Mouse (Mus musculus) neural tube, embryonic 11.5 days (tissue): Measurements from ENCODE around the gene Washc2. TPM values are rescaled to one million over a fixed set of nuclear protein-coding genes. Genes with fewer than 3 reads are reported as not detected.
"Not testable (repeated sequence)": the region's sequence is repeated elsewhere in the genome, so short reads cannot be mapped to it uniquely, and the experiment has no call there.

ENCODE experiments used
- ATAC-seq: fragments of 200-750 bp; cut with Nextera tagmentation; 2 replicates; pipeline ENCODE4 v1.8.0; 2017; ENCODE audit warnings: moderate number of reproducible peaks, mild to moderate bottlenecking, moderate TSS enrichment, moderate library complexity; ENCODE audit not compliant: insufficient read depth, low FRiP score, low TSS enrichment
- DNase-seq: peaks from one replicate; pipeline ENCODE4 v3.0.0-alpha.2; 2015; ENCODE audit warnings: low spot score
- H3K27ac ChIP-seq: fragments of 300-500 bp; sonication (generic); 2 replicates; pipeline ENCODE4 v1.5.1; 2014; ENCODE audit warnings: low read depth, mild to moderate bottlenecking, low read length
- H3K27me3 ChIP-seq: fragments of 300-500 bp; sonication (generic); 2 replicates; pipeline ENCODE4 v1.6.1; 2014; ENCODE audit warnings: mild to moderate bottlenecking, low read length, mixed read lengths; ENCODE audit not compliant: control insufficient read depth, insufficient read depth
- H3K36me3 ChIP-seq: fragments of 300-500 bp; sonication (generic); 2 replicates; pipeline ENCODE4 v1.6.1; 2014; ENCODE audit warnings: mild to moderate bottlenecking, low read length, moderate library complexity, mixed read lengths; ENCODE audit not compliant: control insufficient read depth, insufficient read depth
- H3K4me1 ChIP-seq: fragments of 300-500 bp; sonication (generic); 2 replicates; pipeline ENCODE4 v1.6.1; 2014; ENCODE audit warnings: low read length, mixed read lengths; ENCODE audit not compliant: control insufficient read depth, insufficient read depth
- H3K4me2 ChIP-seq: fragments of 300-500 bp; sonication (generic); 2 replicates; pipeline ENCODE4 v1.6.1; 2014; ENCODE audit warnings: low read depth, mild to moderate bottlenecking, moderate library complexity
- H3K4me3 ChIP-seq: fragments of 300-500 bp; sonication (generic); 2 replicates; pipeline ENCODE4 v1.5.1; 2014; ENCODE audit warnings: low read depth, low read length
- H3K9ac ChIP-seq: fragments of 300-500 bp; sonication (generic); 2 replicates; pipeline ENCODE4 v1.6.1; 2014; ENCODE audit warnings: mild to moderate bottlenecking, low read length
- H3K9me3 ChIP-seq: fragments of 300-500 bp; sonication (generic); 2 replicates; pipeline ENCODE4 v1.6.1; 2016; ENCODE audit warnings: low read length; ENCODE audit not compliant: control insufficient read depth
- whole genome bisulfite sequencing: fragments of 180-500 bp; shearing (Covaris S2); extraction: QIAGEN DNeasy Blood & Tissue Kit; methylation state at CpG from one replicate; pipeline ENCODE4 v1.1.7; 2014; 5-methylcytosine and 5-hydroxymethylcytosine counted together
- polyA plus RNA-seq: library from polyadenylated mRNA; unstranded; fragments of >200 nt; fragmentation: Nextera tagmentation; extraction: Ambion mirVana; gene quantifications from 2 replicates; pipeline ENCODE4 v1.2.1, GENCODE M21; 2014

Washc2 gene
- polyA plus RNA-seq, 1 experiment from 2014 or later = 64.7 TPM

DNA sequence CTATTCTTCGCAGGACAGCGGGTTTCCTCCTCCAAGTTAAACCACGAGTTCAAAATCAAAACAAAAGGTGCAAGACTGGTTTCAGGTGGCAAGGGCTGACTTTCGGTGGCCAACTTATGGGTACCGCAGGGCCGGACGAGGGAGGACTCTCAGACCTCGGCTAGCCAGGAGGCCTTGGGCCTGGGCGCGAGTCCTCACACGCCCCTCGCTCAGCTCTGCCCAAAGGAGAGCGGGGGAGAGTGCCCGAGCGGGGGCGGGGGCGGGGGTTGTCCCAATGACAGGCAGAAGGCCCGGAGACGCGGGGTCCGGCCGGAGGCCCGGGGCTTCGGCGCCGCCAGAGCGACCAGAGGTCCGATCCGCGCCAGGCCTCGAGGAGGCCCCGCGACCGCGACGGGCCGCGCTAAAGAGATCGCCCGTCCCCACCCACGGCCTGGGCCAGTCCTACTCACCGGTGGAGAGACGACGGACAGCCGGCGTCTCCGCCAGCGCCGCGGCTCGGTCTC, 15.0 kb upstream of the Washc2 start:
- Histone ChIP-seq H3K36me3 (no peaks in the 10 kb centered on the region), H3K4me2 (peak overlapping the region; percentile 86), H3K27ac (peak overlapping the region; percentile 73), H3K9me3 (no peaks in the 10 kb centered on the region), H3K4me3 (peak overlapping the region; percentile 89), H3K27me3 (no peaks in the 10 kb centered on the region), H3K4me1 (peaks cover 7% of the 10 kb centered on the region), H3K9ac (peak overlapping the region; percentile 94)
- DNase-seq (peak; percentile 64), ATAC-seq (peak; percentile 90)
- under 1% methylated on average over 26 of the region's 51 CpGs for WGBS

DNA sequence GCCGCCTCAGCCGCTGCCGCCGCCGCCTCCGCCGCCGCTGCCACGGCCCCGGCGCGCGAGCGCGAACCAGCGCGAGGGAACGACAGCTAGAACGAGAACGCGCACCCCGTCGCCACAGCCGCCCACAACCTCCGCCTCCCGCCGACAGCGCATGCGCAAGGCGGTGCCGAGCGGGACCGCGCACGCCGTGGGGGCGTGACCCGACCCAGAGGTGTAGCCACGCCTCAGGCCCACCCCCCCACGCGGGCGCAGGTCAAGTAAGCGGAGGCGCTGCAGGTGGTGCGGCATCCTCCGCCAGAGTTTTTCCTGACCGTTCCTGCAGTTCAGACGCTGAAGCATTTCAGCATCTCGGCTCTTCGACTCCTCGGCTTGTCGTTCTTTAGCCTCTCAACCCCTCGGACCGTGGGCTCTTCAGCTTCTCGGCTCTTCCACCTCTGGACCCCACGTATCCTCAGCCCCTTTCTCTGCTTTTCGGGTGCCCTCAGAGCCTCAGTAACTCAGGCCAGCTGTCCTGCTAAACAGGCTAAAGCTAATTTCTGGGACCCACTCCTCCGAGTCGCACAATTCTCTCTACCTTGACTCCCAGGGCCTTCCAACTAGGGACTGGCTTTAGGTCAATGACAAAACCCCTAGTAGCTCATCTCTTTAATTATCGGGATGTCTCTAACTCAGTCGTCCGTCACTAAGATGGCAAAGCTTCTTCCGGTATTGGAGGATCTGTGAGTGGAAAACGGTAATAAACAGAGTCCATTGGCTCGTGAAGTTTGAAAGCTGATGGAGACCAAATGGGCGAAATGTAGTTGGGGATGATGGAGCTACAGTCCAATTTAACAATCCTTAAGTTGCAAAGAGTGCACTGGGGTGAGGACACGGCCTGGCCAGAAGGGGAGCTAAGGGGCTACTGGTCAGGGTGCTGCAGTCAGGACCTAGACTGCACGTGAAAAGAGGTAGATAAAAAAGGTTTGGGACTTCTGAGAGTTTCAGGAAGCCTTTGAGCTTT, 14.1 kb upstream of the Washc2 start, which contains the start of gene Tmcc1:
Gene Tmcc1 (minus strand): TSS at position 93 of the 1,000 bp plus-strand sequence.
- Histone ChIP-seq H3K9me3 (no peaks in the 10 kb centered on the region), H3K4me2 (peak within 1 kb of the TSS; percentile 86), H3K4me1 (peaks cover 7% of the 10 kb centered on the region), H3K27me3 (no peaks in the 10 kb centered on the region), H3K36me3 (no peaks in the 10 kb centered on the region), H3K9ac (peak within 1 kb of the TSS; percentile 94), H3K4me3 (peak within 1 kb of the TSS; percentile 89), H3K27ac (peak within 1 kb of the TSS; percentile 73)
- ATAC-seq (peak; percentile 86), DNase-seq (peak; percentile 98)
- WGBS = under 1% methylated on average over 49 of the region's 68 CpGs

DNA sequence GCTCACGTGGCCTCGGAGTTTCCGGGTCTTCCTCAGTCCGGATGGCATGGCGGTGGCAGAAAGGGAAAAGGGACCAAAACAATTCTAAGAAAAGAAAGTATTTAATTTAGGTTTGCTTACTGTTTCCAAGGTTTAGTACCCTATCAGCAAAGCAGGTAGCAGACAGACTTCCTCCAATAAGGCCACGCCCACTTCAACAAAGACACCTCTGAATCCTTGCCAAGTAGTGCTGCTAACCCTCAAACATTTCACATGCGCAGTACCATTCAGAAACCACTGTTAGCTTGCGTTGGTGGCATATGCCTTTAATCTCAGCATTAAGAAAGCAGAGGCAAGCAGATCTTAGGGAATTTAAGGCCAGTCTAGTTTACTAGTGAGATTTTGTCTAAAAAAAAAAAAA, 12.0 kb upstream of the Washc2 start:
- Histone ChIP-seq H3K27ac (no peak overlapping the region), H3K9me3 (no peaks in the 10 kb centered on the region), H3K4me1 (peaks cover 7% of the 10 kb centered on the region), H3K4me2 (no peak overlapping the region), H3K27me3 (no peaks in the 10 kb centered on the region), H3K36me3 (no peaks in the 10 kb centered on the region), H3K9ac (no peak overlapping the region), H3K4me3 (no peak overlapping the region)
- WGBS = 64% methylated on average over 8 of the region's 8 CpGs
- no peak for ATAC-seq
- DNase-seq = no peak

DNA sequence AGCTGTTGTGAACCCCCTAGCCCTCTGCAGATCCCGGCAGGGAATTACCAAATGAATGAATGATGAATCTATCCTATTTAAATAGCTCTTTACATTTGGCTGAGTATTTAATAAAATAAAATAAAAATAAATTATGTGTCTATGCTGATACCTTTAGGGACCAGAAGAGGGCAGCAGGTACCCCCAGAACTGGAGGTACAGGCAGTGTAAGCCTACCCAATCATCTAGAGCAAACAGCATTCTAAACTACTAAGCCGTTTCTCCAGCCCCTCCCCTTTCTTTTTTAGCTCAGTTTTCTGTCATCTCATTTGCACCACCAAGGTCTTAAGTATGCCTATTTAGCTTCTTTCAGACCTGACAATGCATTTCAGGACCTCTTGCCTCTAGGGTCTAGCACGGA, 9.7 kb upstream of the Washc2 start:
- 49% methylated on average over 3 of the region's 3 CpGs for WGBS
- Histone ChIP-seq H3K4me1 (peaks cover 4% of the 10 kb centered on the region; the same call in 1 of the 2 replicates), H3K36me3 (no peaks in the 10 kb centered on the region), H3K4me2 (no peak overlapping the region), H3K27ac (no peak overlapping the region), H3K27me3 (no peaks in the 10 kb centered on the region), H3K4me3 (no peak overlapping the region), H3K9ac (no peak overlapping the region), H3K9me3 (no peaks in the 10 kb centered on the region)
- DNase-seq (no peak), ATAC-seq (no peak)

DNA sequence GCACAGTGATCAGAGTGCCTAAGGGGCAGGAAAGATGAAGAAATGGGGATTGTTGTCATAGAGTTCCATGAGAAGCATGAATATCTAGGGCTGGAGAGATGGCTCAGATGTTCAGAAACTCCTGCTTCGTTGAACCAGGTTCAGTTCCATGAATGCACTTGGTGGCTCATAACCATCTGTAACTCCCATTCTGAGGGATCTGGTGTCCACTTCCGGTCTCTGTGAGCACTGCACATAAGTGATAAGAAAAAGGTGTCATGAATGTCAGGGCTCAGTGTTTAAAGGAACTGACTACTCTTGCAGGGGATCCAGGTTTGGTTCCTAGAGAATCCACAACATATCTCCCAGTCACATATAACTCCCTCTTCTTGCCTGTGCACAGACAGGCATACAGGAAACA, 8.2 kb upstream of the Washc2 start:
- DNase-seq (no peak), ATAC-seq (no peak)
- H3K4me2 ChIP-seq = no peak overlapping the region
- H3K36me3 ChIP-seq = no peaks in the 10 kb centered on the region
- H3K4me1 ChIP-seq = no peaks in the 10 kb centered on the region
- H3K9me3 ChIP-seq = no peaks in the 10 kb centered on the region
- no peak overlapping the region for H3K4me3 ChIP-seq
- no peaks in the 10 kb centered on the region for H3K27me3 ChIP-seq
- H3K9ac ChIP-seq = no peak overlapping the region
- WGBS = 79% methylated on average over 2 of the region's 2 CpGs
- H3K27ac ChIP-seq = no peak overlapping the region

DNA sequence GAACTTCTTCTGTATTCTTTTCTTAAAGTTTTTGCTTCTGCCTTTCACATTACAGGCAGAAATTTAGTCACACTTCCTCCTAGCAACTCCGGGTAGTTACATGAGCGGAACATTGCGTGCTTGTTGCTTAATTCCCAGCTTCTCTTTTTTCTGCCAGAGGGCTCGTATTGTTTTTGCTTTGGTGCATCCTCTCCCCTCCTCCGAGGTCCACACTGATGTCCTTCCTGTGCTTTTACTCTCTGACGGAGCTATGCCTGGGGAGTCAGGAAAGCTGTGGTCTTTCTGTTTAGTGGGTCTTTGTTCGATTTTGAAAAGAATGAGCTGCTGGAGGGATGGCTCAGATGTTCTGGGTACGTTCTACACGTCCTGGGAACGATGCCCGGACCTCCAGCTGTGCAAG, 19.9 kb downstream of the Washc2 start:
- no peak overlapping the region for H3K4me3 ChIP-seq
- H3K36me3 ChIP-seq = peaks cover 1% of the 10 kb centered on the region; the same call in 1 of the 2 replicates

DNA sequence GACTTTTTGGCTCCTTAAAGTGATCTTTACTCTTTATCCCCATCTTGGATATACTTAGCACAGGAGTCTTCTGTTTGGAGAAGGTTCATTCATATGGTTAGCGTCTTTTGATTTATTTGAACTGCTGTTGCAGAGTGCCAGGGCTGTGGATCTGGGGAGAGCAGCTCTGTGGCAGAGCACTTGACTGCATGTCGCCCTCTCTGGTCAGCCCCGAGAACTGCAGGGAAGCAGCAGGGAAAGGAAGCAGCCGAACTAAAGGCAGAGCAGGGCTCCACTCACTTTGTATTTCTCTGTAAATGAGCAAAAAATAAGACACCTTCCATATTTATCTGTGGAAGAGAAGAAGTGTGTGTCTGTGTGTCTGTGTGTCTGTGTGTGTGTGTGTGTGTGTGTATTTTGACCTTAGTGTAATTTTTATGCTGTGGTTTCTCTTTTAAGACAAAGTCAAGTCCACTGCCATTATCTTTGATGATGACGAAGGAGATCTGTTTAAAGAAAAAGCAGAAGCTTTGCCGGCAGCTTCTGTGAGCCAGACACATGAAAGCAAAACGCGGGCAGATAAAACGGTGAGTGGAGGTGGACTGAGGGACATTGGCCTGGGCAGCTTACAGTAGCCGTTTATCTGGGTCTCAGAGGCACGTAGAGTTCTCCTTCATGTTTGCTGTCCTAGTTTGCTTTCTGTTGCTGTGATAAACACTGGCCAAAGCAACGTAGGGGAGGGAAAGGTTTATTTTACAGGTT, 21.1 kb downstream of the Washc2 start:
- H3K9ac ChIP-seq = no peak overlapping the region
- H3K4me3 ChIP-seq = no peak overlapping the region
- no peak overlapping the region for H3K4me2 ChIP-seq
- no peaks in the 10 kb centered on the region for H3K4me1 ChIP-seq
- peaks cover 2% of the 10 kb centered on the region; the same call in 1 of the 2 replicates for H3K36me3 ChIP-seq
- ATAC-seq = no peak
- H3K9me3 ChIP-seq = no peaks in the 10 kb centered on the region
- WGBS = 67% methylated on average over 12 of the region's 12 CpGs
- peak; percentile 78 for DNase-seq
- no peak overlapping the region for H3K27ac ChIP-seq
- no peaks in the 10 kb centered on the region for H3K27me3 ChIP-seq

More for the DNA sequence above, 19.9 kb downstream of the Washc2 start:
- ATAC-seq (no peak), DNase-seq (no peak)
- H3K27me3 ChIP-seq = no peaks in the 10 kb centered on the region
- H3K9me3 ChIP-seq = no peaks in the 10 kb centered on the region
- H3K4me1 ChIP-seq = no peaks in the 10 kb centered on the region
- no peak overlapping the region for H3K9ac ChIP-seq
- H3K4me2 ChIP-seq = no peak overlapping the region
- no peak overlapping the region for H3K27ac ChIP-seq
- 84% methylated on average over 11 of the region's 11 CpGs for WGBS

DNA sequence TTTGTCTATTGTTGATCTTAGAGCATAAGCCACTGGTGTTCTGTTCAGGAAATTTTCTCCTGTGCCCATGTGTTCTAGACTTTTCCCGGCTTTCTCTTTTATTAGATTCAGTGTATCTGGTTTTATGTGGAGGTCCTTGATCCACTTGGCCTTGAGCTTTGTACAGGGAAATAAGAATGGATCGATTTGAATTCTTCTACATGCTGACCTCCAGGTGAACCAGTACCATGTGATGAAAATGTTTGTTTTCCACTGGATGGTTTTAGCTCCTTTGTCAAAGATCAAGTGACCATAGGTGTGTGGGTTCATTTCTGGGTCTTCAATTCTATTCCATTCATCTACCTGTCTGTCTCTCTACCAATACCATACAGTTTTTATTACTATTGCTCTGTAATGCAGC, 27.0 kb downstream of the Washc2 start:
- 95% methylated on average over 2 of the region's 2 CpGs for WGBS
- H3K27me3 ChIP-seq, H3K9me3 ChIP-seq, H3K27ac ChIP-seq, H3K9ac ChIP-seq, H3K36me3 ChIP-seq, DNase-seq, H3K4me1 ChIP-seq, H3K4me2 ChIP-seq, H3K4me3 ChIP-seq, ATAC-seq: not testable (repeated sequence)
